Mouse (Mus musculus): ENCODE results near the gene Rnf208.

Gene Rnf208

DNA sequence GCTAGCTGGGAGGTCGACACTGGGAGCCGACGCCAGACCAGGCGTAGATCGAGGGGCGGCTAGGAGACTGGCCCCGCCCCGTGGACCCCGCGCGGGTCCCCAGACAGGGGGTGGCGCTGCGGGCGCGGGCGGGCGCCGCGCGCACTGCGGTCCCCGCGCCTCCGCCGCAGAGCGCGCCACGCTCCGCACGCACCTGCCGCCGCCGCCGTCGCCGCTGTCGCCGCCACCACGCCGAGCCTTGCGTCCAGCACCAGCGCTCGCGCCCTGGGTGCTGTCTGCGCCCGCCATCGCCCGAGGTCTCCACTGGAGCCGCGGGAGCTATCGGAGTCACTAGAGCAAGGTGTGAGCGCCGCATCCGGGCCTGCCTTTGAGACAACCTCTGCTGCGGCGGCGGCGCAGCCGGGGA, at the start of gene Rnf208, which contains the start of gene Cysrt1:
Gene Rnf208, plus strand, starts transcription at position 155 of the 406 bp plus-strand sequence.
Gene Cysrt1, minus strand, starts transcription at position 352 of the 406 bp plus-strand sequence.
- peak in 1 of 2 experiments; percentile 49 for DNase-seq (ENCODE audit: low spot score in 2 of 2)

DNA sequence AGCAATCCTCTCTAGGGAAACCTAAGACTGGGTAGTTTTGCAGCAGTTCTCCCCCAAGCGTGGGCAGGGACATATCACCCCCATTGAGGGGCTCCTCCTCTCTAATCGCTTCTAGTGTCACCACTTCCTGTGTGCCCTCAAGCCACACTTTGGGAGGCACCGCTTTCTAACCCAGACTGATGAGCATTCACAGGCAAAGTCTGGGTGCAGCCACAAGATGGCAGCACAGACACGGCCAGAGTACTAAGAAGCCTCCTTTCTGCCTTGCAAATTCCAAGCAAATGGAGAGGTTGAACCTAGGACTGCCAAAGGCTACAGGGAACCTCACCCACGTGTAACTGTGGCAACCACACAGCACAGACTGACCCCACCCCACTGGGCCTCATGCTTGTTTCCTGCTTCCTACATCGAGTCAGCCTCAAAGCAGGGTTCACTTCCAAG, 48.7 kb upstream of the Rnf208 start:
- DNase-seq (ENCODE audit: low spot score in 2 of 2) = peak; percentile 69 to 75

DNA sequence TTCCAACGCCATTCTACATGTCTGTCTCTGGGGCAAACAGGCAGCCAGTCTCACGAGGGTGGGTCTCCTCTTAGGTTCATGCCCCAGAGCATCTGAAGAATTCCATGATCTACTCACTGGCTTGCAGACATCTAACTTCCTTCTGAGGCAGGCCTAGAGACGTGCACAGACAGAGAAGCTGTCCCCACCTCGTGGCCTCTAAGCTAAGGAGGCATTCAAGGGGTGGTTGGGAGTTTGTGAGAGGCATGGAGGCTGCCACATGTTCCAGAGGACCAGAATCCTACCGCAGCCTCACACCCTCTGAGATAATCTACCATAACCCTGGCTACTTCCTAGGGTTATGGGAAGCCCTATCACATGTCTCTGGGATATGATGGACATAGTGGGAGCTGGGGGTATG, 48.0 kb upstream of the Rnf208 start:
- no peak for DNase-seq (ENCODE audit: low spot score in 2 of 2)

DNA sequence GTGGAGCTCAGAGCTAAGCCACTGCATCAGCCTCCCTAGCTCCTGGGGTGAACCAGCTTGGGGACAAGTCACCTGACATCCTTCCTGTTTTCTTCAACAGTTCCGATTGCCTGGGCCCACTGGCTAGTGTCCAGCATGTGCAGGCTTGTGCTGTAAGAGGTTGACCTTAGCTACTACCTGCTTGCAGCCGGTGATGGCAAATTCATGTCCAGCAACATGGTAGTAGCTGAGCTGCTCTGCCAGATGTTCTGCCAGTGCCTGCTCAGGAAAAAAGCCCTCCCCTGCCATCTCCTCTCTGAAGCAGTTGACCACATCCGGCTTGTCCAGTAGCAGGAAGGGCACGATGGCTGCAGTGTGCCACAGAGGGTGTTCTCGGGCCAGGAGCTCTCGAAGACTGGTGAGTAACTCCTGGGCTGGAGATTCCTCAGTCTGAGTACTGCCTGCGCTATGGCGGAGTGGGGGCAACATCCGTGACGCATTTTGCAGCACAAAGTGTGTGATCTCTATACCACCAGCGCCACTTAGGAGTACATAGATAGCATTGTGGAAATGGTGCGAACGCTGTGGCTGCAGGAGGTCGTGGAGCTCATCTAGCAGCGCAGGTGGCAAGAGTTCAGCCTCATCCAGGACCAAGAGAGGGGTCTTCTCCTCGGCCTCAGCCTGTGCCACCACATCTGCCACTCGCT, 47.4 kb upstream of the Rnf208 start:
- no peak for DNase-seq (ENCODE audit: low spot score in 2 of 2)

DNA sequence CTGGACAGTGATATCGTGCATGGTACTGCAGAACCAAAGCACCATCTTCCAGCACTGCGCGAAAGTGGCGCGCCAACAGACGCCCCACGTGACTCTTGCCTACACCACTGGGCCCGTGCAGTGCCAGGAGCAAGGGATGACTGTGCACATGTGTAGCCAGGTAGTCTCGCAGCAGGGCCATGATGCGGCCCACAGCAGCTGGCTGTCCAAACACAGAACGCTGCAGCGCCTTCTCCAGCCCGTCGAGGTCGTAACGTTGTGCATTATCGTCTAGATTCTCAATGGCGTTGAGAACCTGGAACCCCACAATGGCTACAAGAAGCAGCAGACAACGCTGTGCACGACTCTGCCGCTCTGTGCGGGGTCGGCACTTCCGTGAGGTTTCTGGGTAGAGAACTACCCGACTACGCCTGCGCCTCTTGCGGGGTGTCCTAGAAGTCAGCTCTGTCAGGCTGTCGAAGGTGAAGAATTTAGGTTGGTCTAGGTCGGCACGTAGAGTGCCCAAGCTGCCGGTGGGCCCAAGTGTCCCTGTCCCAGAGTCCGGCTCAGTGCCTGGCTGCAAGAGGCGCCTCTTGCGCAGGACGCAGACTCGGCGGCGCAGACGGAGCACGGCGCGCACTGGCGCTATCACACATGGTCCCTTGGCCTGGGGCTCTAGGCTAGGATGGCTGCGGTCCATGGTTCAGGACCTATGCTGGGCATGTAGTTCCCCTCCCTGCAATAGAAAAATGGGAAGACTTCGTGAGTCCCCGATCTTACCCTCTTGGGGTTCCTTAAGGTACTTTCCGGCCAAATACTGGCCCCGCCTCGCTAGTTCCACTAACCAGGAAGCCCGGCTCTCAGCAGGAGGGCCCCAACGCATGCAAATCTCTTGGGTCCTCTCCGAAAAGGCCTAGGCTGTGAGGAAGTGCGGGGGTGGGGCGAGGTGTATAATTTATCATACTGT, 46.6 kb upstream of the Rnf208 start:
- no peak for DNase-seq (ENCODE audit: low spot score in 2 of 2)

DNA sequence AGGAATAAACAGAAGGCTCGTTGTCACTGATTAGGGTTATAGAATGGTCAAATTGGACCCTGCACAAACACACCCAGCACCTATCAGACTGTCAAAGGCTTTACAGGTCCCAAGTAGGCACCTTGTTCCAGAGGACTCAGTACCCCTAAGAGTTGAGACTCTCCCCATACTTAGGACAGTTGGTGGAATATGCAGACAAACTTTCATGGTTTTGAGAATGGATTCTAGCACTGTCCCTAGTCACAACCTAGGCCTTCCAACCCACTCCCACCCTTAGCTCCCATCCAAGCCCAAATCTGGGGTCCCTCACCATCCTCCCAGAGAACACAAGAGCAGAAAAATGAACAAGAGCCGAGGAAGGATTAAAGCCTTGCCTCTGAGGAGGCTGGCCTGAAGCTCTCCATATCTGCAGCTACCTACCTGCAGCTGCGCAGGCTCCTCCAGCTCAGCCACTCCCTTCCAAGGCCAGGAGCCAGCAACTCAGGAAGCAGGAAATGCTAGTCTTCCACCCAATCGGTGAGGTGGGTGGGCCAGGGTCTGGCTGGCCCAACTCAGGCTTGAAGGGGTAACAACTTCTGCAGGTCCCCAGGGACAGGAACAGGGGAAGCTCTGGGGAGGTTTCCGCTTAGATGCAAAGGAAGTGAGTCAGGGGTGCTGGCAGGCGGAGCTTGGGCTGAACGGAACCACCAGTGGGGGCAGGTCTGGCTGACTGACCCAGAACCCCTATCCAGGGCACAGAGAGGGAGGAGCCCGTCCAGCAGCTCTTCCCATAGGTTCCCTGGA, 45.7 kb upstream of the Rnf208 start, which contains the start of gene Tor4a:
Gene Tor4a, minus strand, starts transcription at position 715 of the 783 bp plus-strand sequence.
- no peak for DNase-seq (ENCODE audit: low spot score in 2 of 2)

DNA sequence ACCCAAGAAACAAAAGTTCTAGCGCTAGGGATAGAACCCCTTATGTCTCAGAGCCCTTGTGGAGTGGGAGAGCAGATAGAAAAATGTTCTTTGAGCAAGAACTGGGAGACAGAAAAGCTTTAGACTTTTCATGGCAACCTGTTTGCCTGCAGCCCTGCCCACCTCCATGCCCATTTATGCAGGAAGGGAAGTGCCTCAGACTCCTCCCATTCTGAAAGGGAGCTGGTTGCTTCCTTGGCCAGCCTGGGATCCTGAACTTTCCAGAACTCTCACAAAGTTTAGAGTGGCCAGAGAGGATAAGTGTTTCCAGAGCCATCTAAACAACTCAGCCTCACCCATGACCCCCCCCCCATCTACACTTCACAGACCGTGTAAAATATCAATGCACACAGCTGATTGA, 44.9 kb upstream of the Rnf208 start:
- no peak for DNase-seq (ENCODE audit: low spot score in 2 of 2)

DNA sequence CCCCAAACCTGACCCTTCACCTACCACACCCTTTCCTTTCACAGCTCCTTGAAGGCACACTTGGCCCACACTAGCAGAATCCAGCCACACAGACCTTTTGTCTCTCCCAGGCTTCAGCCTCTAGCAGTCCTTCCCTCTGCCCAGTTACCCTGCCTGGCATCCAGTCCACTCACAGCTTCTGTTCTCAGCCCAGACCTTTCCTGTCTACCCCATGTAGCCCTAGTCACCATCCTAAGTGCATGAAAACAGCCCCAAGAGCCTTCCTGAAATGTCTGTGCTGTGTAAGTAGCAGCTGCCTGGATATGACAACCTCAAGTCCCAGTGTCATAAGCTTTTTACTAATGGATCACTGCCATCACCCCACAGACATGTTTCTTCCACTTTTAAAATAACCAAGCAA, 44.1 kb upstream of the Rnf208 start:
- no peak for DNase-seq (ENCODE audit: low spot score in 2 of 2)

DNA sequence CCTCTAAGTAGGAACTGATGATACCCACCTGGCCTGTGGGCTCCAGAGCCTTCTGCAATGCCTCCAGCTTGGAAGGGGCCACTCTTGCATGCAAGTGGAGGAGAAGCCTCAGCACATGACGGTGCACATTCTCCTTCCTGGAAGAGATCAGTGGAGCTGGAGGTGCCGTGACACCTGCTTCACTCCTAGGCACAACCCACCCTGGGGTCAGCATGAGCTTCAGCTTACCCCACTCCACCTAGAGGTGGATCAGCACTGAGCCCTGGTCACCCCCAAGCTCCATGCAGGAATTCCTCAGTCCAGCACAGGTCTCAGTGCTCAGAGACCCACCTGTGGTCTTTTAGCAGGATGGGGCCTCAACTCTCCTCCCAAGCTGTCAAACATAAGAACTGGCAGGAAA, 41.4 kb upstream of the Rnf208 start:
- DNase-seq (ENCODE audit: low spot score in 2 of 2) = no peak

DNA sequence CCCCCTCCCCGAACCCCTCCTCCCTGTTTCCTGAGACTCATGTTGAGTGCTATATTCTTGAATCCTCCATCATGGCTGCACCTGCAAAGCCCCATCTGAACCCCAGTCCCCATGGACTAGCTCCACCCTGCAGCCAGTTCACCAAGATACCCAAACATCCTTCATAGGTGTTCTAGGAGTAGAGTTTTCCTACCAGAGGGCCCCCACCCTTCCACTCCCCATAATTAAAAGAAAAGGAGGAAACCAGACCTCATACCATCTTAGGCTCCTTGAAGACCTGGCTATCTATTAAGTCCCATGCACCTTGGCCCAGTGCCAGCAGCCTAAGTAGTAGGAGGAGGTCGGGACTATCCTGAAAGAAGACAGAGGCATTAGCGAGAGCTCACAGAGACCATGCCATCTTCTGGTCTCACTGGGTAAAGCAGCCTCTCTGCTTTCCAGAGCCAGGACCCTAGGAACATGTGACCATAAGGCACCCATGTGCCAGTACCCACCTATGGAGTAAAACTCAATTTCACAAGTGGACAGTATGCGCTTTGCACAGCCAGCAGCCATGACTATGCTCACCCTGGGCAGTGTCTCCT, 38.3 kb upstream of the Rnf208 start:
- DNase-seq (ENCODE audit: low spot score in 2 of 2) = no peak

DNA sequence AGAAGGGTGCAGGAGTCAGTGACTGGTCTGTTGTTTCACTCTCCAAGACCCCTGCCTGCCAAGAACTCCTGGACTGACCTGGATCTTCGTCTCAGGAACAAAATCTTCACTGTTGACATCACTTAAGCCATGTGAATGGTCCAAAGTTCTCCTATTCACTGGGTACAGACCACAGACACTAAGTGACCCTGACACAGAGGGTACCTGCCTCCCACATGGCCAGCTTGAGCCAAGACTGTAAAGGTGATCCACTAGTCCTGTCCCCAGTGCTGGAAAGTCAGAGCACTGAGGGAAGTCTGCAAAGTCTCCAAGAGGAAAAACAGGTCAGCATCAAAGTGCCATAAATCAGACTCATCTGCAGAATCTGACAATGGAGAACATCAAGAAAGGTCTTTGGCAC, 34.5 kb upstream of the Rnf208 start:
- DNase-seq (ENCODE audit: low spot score in 2 of 2) = no peak

DNA sequence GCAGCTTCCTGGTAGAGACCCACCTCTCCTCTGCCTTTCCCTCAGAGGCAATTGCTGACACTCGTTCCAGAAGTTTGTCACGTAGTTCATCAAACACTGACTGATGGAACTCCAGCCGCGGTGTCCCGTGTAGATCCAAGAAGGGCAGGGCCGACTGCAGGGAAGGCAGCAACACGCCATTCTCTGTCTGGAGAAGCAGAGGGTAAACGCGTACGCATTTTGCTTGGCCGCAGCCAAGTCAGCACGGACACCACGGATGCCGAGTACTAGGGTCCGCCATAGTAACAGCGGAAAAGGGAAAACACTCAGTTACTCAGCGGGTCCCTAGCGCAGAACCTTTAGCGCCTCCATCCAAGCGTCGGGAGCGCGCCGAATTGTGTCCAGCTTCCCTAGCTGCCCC, 31.4 kb upstream of the Rnf208 start:
- DNase-seq (ENCODE audit: low spot score in 2 of 2) = peak in 1 of 2 experiments; percentile 27

DNA sequence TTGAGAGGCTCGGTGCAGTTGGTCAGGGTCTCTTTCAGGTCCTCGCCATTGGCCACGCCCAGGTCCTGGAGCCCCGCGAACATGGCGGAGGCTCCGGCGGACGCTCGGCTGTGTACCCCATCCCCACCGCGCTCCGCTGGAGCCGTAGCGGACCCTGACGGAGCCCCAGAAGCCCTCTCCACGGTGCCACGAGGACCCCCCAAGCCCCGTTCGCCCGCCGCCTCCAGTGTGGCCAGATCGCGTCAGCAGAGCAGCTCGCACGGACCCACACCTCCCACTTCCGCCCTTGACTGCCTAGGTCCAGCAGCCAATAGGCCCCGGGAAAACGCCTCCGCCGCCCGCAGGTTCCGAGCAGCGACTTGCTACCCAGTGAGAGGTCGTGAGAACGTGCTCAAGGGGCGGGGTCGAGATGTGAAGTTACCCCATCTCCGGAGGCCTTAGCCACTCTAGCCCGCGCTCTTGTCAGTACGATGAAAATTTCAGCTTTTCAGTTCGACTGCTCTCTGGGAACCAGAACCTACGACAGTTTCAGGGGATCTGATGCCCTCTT, 30.9 kb upstream of the Rnf208 start, which contains the start of gene Nelfb:
Gene Nelfb, minus strand, starts transcription at position 369 of the 550 bp plus-strand sequence.
- DNase-seq (ENCODE audit: low spot score in 2 of 2) = peak; percentile 79 to 83

DNA sequence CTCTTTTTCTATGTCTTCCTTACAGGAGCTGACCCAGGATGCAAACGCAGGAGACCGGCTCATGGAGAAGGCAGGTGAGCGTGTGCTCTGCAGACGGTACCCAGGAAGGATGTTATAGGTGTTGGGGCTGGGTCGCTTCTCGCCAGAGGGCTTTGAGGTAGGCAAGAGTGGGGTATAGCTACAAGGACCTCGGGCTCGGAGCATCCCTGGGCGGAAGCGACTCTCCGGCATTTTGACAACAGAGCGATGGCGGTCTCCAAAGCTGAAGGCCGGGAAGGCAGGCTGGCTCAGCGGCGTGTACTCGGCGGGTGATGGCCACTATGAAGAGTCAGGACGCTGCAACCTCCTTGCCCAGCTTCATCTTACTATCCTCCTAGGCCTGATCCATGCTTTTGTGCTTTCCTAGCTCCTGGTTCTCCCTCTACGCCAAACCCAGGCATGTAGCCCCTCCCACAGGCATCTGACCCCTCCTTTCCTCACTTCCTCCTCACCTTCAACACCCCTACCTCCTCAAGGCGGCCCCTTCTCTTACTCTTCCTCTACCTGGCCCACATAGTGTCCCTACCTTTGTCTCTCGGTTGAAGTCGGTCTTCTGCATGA, 28.7 kb upstream of the Rnf208 start:
- no peak for DNase-seq (ENCODE audit: low spot score in 2 of 2)

DNA sequence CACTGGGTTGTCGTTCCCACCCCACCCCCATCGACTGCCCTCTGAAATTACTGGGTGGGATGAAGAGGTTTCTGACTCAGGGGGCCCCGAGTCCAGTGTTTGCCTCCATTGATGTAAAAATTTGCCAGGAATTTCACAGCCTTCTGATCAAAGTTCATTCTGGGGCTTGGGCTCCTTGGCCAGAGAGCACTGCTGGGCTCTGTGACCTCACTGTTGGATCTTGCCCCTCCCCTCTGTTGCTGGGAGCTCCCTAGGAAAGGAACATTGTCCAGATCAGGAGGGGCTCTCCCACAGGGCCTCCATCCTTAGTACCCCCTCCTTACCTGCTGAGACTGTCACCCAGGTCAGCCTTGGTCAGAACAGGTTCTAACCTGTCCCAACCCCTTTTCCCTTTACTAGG, 27.6 kb upstream of the Rnf208 start, which contains the start of gene Stpg3:
Gene Stpg3, minus strand, starts transcription at position 194 of the 400 bp plus-strand sequence.
- no peak for DNase-seq (ENCODE audit: low spot score in 2 of 2)

DNA sequence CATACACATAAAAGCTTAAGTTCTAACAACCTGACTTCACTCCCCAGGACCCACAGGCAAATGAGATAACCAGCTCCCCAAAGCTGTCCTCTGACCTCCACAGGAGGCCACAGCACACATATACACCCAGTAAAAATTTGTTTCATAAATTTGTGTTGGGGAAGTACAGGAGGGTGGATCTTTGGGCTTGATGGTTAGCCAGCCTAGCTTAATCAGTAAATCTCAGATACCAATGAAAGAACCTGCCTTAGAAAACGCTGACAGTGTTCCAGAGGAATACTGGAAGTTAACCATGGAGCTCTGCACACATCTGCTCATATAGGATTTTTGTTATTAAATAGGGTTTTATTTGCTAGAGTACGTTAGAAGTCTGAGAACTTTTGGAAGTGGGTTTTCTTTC, 24.4 kb upstream of the Rnf208 start:
- DNase-seq (ENCODE audit: low spot score in 2 of 2) = no peak

DNA sequence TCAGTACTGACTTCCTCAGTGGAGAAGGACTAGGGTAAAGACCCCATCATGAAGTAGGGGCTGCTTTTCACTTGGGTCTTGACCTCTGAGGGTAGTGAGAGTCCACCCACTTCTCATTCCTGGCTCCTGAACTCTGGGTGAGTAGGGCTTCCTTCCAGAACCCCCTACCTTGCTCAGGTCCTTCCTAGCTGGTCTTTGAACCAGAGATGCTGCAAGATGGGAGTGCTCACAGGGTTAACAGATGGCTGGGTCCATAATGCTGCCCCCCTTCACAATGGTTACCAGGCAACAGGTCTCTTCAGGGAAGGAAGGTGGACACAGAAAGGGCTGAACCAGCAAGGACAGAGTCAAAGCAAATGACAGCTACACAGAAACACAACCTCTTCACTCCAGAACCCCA, 23.6 kb upstream of the Rnf208 start, which contains the start of gene Fam166a:
Gene Fam166a, plus strand, starts transcription at position 301 of the 400 bp plus-strand sequence.
- no peak for DNase-seq (ENCODE audit: low spot score in 2 of 2)

DNA sequence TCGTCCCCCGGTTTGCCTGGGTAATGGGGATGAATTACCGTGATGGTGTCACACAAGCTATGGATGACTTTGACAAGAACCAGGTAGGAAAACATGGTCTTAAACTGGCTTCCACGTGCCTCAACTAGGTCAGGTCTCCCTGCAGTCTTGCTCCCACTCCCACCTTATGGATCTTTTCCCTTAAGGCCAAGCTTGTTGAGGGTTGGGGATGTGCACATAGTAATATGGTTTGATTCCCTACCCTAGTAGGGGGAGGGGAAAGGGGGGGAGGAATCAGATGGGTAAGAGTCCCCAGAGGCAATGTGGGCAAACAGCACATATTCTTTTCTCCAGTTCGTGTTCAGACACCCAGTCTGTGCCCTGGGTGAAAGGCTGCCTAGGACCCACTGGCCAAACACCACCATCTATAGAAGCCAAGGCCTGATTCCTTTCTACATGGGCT, 20.7 kb upstream of the Rnf208 start:
- DNase-seq (ENCODE audit: low spot score in 2 of 2) = no peak

DNA sequence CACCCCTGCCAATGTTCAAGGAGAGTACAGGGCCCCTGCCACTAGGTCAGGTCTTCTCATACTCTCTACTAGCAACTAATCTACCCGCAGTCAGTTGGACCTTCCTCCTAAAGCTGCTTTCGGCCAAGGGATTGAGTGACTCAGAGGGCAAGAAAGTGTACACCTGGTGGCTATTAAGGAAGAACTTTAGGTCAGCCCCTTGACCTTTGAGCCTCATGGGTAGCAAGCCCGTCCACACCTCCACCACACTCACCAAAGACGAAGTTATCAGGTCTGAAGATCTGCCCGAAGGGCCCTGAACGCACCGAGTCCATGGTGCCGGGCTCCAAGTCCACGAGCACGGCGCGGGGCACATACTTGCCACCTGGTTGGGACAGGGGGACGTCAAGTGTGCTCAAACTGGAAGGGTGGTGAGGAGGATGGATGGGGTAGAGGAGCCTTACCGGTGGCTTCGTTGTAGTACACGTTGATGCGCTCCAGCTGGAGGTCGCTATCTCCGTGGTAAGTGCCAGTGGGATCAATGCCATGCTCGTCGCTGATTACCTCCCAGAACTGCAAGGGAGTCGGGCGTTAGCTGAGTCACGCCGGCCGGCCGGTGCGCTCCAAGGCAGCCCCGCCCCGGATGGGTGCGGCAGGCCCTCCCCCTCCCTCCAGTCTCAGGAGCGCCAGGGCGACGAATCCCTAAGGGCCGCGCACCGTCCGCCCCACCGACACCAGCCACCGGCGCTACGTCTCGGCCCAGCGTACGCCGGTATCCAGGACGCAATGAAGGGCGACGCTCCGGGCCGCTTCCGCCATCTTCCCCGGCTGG, 18.2 kb upstream of the Rnf208 start:
- DNase-seq (ENCODE audit: low spot score in 2 of 2) = peak in 1 of 2 experiments; percentile 58

DNA sequence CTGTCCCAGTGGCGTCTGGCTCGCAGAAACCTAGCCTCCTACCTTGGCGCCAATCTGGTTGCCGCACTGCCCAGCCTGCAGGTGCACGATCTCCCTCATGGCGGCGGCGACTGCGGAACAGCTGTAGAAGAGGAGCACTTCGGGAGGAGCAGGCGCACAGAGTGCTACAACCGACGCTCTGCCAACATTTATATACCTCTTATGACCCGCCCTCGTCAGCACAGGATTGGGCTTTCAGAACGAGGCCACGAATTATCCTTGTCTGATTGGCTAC, 17.6 kb upstream of the Rnf208 start, which contains the start of gene Tubb4b:
Gene Tubb4b, minus strand, starts transcription at position 211 of the 274 bp plus-strand sequence.
- DNase-seq (ENCODE audit: low spot score in 2 of 2) = no peak

Data from frontal cortex, postnatal 10 days (tissue).